Mouse (Mus musculus): Measurements from ENCODE around the gene Cs. TPM values are rescaled to one million over a fixed set of nuclear protein-coding genes. Genes with fewer than 3 reads are reported as not detected.

The Cs gene
- total and polyA plus RNA-seq, 3 experiments: 133 to 256 (median 161) TPM

DNA sequence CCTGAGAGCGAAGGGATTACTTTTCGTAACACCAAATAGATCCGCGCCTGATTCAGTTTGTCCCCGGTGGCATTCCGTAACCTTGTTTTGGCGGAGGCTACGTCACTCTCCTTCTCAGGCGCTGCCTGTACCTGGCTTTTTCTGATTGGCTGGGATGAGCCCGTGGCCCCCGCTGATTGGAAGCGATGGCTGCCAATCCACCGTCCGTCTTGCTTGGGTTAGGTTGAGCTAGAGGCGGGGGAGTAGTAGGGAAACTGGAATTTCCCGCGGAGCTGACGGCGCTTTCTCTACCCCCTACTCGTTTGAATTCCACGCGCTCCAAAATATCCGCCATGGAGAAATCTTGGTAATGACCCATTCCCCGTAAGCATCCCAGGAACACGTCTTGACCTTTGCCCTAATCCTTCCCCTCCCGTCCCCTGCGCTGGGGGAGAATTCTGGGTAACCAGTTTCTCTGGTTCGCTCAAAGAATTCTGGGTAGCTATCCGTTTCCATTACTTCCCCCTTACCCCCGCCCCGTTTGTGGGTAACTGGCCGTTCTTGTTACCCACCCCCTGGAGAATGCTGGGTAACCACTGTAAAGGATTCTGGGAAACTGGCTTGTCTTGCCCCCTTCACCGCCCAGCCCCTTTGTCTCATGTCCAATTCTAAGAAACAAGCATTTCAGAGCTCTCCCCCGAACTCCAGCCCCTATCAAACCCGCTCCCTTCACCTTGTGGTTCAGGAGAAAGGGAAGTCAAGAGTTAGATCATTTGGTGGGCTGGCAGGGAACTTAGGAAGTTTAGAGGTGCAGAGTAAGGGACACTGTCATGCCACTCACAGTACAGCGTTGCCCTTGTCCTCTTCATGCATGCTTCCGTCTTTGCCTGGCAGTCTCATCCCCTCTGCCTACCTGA, 34.2 kb upstream of the Cs start, which contains the start of gene Pan2 (continued):
- TF ChIP-seq KAT2A (conservative IDR thresholded peaks at IDR 0.05; ENCODE audit: low read depth, low read length) (peak; percentile 81), HCFC1 (IDR thresholded peaks at IDR 0.05; ENCODE audit: low read depth, low read length) (peak; percentile 83), EP300 (IDR thresholded peaks at IDR 0.05; ENCODE audit: low read depth in 1 of 2, low read length in 2 of 2) (peak; percentile 35 to 46; a peak in 3 of 4 replicates), UBTF (IDR thresholded peaks at IDR 0.05; ENCODE audit: borderline replicate concordance, insufficient read depth, low read depth, low read length) (no peak), TCF12 (IDR thresholded peaks at IDR 0.05; ENCODE audit: low read depth, low read length) (peak; percentile 71), CHD1 (IDR thresholded peaks at IDR 0.05; ENCODE audit: low read depth, low read length) (peak; percentile 82; the same call in 1 of the 2 replicates), TBP (IDR thresholded peaks at IDR 0.05; ENCODE audit: low read depth, low read length) (peak; percentile 88), SMC3 (IDR thresholded peaks at IDR 0.05; ENCODE audit: low read depth, low read length) (no peak), MEF2A (IDR thresholded peaks at IDR 0.05; ENCODE audit: extremely low read depth, insufficient replicate concordance, low read depth, low read length, poor library complexity, severe bottlenecking) (no peak), CTCF (IDR thresholded peaks at IDR 0.05 in 2 of 3, conservative IDR thresholded peaks at IDR 0.05 in 1 of 3; ENCODE audit: control insufficient read depth in 1 of 3, insufficient read depth in 1 of 3, low read depth in 2 of 3, low read length in 3 of 3, poor library complexity in 1 of 3, severe bottlenecking in 1 of 3) (no peak), NRF1 (IDR thresholded peaks at IDR 0.05; ENCODE audit: insufficient read depth, low read depth, low read length, poor library complexity, severe bottlenecking) (peak; percentile 39; the same call in 1 of the 2 replicates), USF1 (IDR thresholded peaks at IDR 0.05; ENCODE audit: low read depth, low read length) (0 out of 2 replicates have a peak, but pooled peaks have one; percentile 14)

- TF ChIP-seq ELF1 (IDR thresholded peaks at IDR 0.05; ENCODE audit: low read depth, low read length): no peak
- TF ChIP-seq CTCF (IDR thresholded peaks at IDR 0.05 in 2 of 3, conservative IDR thresholded peaks at IDR 0.05 in 1 of 3; ENCODE audit: control insufficient read depth in 1 of 3, insufficient read depth in 1 of 3, low read depth in 2 of 3, low read length in 3 of 3, poor library complexity in 1 of 3, severe bottlenecking in 1 of 3): peak in 1 of 3 experiments; percentile 5; a peak in 1 of 6 replicates
- TF ChIP-seq RCOR1 (IDR thresholded peaks at IDR 0.05; ENCODE audit: low read depth, low read length): no peak
- no peak for TF ChIP-seq BHLHE40 (IDR thresholded peaks at IDR 0.05; ENCODE audit: borderline replicate concordance, low read depth, low read length)
- H3K27ac ChIP-seq (ENCODE audit: control insufficient read depth, low read depth, low read length): no peak overlapping the region
- H3K79me2 ChIP-seq (ENCODE audit: control insufficient read depth, insufficient read depth, low read length, poor library complexity): no peaks in the 10 kb centered on the region
- H3K27me3 ChIP-seq (ENCODE audit: control insufficient read depth in 1 of 2, insufficient read depth in 2 of 2, low read length in 2 of 2): no peaks in the 10 kb centered on the region
- peaks cover 0 to 2% of the 10 kb centered on the region in 2 experiments; a peak in 1 of 4 replicates for H3K4me1 ChIP-seq (ENCODE audit: control insufficient read depth in 1 of 2, insufficient read depth in 2 of 2, low read length in 2 of 2)
- H3K9me3 ChIP-seq (replicated peaks; ENCODE audit: insufficient read depth, low read length): no peaks in the 10 kb centered on the region
- H3K9ac ChIP-seq (ENCODE audit: control insufficient read depth, low read depth, low read length, poor library complexity, severe bottlenecking): no peak overlapping the region
- H3K4me3 ChIP-seq (ENCODE audit: control insufficient read depth in 1 of 2, insufficient read depth in 1 of 2, low read depth in 2 of 2, low read length in 2 of 2): no peak overlapping the region
- no peak for DNase-seq (ENCODE audit: low read depth, low spot score)
- H3K36me3 ChIP-seq (ENCODE audit: control insufficient read depth in 1 of 2, insufficient read depth in 2 of 2, low read length in 2 of 2): peaks cover 0 to 2% of the 10 kb centered on the region in 2 experiments; a peak in 1 of 4 replicates
Measured at GRCm38 (mm10) chr10:128309654-128310053, 27.9 kb upstream of the Cs start.
